Mouse (Mus musculus) brain, embryonic 14.5 days (tissue): Measurements from ENCODE around the gene Fbxo42. TPM values are rescaled to one million over a fixed set of nuclear protein-coding genes. Genes with fewer than 3 reads are reported as not detected.
A peak's percentile ranks its signal among the peaks of the same experiment; 100 is the strongest.
"Not testable (repeated sequence)": the region's sequence is repeated elsewhere in the genome, so short reads cannot be mapped to it uniquely, and the experiment has no call there.

Experiments
- DNase-seq: peaks from one replicate; pipeline ENCODE4 v3.0.0-alpha.2; 2011; ENCODE audit warnings: low read depth
- CTCF ChIP-seq: fragments of 200-500 bp; IDR thresholded peaks from 2 replicates; pipeline ENCODE4 v1.5.1; 2012; ENCODE audit warnings: inconsistent platforms, mild to moderate bottlenecking, moderate library complexity, borderline replicate concordance; ENCODE audit not compliant: insufficient read depth, insufficient read length; ENCODE audit errors: extremely low read depth
- POLR2A ChIP-seq: fragments of 200-500 bp; IDR thresholded peaks from 2 replicates; pipeline ENCODE4 v1.6.1; 2012; ENCODE audit warnings: mild to moderate bottlenecking, inconsistent platforms, borderline replicate concordance; ENCODE audit not compliant: poor library complexity, insufficient read depth, insufficient read length, severe bottlenecking; ENCODE audit errors: extremely low read depth
- polyA plus RNA-seq: library from polyadenylated mRNA; depleted of rRNA; stranded (reverse); fragments of >200 nt; gene quantifications from 2 replicates; pipeline ENCODE4 v1.2.3, GENCODE M21; 2012

The Fbxo42 gene
- polyA plus RNA-seq, 1 experiment, result 32.0 TPM

GRCm38 (mm10) chr4:141120700-141121099 lies 27.0 kb upstream of the Fbxo42 start:
- DNase-seq, result peak; percentile 76
- TF ChIP-seq POLR2A (no peak), CTCF (peak; percentile 90)

GRCm38 (mm10) chr4:141122663-141123062 lies 25.1 kb upstream of the Fbxo42 start:
- no peak for DNase-seq
- TF ChIP-seq CTCF (no peak), POLR2A (no peak)

- TF ChIP-seq CTCF (no peak), POLR2A (no peak)
- no peak for DNase-seq
These were observed 24.6 kb upstream of the Fbxo42 start for GRCm38 (mm10) chr4:141123065-141123464.

- TF ChIP-seq CTCF (no peak), POLR2A (no peak)
- no peak for DNase-seq
These were observed 18.5 kb upstream of the Fbxo42 start for GRCm38 (mm10) chr4:141129190-141129710.

- DNase-seq, result peak; percentile 58
- TF ChIP-seq CTCF, result no peak
- no peak for TF ChIP-seq POLR2A
These were observed 16.9 kb upstream of the Fbxo42 start for GRCm38 (mm10) chr4:141130704-141131342.

- TF ChIP-seq POLR2A (no peak), CTCF (no peak)
- DNase-seq, result no peak
These were observed 16.1 kb upstream of the Fbxo42 start for GRCm38 (mm10) chr4:141131531-141132061.

DNA sequence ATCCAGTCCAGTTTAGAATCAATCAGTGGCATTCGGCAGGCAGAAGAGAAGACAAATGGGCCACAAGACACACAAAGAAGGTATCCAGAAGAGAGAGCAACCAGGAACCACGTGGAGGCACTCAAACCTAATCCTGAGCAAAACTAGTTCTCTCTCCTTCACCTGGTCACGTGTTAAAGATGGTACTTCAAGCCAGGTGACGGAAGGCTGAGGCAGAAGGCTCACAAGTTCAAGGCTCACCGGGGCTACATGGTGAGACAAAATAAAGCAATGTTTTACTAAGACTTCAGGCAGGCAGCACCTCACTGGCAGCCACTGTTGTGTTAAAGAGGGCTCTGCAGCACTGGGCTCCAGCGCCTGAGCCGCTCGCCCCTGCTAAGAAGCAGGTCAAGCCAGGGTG lies 15.5 kb upstream of the Fbxo42 start:
- no peak for TF ChIP-seq CTCF
- no peak for TF ChIP-seq POLR2A
- DNase-seq, result no peak

DNA sequence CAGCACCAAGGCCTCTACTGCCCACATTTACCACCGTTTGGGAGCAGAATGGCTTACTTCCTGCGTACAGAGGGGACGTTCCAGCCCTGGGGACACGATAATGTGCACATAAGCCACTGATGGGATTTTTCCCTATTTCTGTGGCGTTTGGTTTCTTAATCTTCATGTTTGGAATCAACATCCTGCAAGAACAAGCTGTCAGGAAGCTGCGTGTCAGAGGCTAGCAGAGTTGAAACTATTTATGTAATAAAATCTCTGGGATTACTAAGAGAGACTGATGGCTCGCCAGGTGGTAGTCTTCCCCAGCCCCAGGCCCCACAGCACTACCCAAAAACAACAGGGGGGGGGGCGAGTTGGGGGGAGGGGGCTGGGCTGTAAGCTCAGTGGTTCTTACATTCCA lies 14.5 kb upstream of the Fbxo42 start:
- no peak for TF ChIP-seq POLR2A
- TF ChIP-seq CTCF, result no peak

DNA sequence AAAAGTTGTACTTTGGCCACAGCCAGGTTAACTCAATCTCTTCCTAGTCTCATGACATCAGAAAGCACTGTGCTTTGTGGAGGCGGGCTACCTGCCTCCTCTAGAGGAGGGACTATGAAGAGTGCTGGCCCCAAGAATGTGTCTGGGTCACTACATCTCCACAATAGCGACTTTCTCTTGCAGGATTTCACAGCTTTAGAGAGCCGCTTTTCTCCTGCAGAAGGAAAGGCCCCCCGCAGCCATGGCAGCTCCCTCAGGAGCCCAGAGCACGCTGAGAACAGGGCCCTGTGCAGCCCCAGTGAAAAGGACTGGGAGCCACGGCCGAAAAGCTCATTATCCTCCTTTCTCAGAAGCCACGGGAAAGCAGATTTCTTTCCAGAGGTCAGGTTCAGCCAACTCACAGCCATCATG lies 13.7 kb upstream of the Fbxo42 start:
- no peak for TF ChIP-seq POLR2A
- no peak for TF ChIP-seq CTCF
- peak; percentile 55 for DNase-seq

More for the DNA sequence above, 14.5 kb upstream of the Fbxo42 start:
- no peak for DNase-seq

DNA sequence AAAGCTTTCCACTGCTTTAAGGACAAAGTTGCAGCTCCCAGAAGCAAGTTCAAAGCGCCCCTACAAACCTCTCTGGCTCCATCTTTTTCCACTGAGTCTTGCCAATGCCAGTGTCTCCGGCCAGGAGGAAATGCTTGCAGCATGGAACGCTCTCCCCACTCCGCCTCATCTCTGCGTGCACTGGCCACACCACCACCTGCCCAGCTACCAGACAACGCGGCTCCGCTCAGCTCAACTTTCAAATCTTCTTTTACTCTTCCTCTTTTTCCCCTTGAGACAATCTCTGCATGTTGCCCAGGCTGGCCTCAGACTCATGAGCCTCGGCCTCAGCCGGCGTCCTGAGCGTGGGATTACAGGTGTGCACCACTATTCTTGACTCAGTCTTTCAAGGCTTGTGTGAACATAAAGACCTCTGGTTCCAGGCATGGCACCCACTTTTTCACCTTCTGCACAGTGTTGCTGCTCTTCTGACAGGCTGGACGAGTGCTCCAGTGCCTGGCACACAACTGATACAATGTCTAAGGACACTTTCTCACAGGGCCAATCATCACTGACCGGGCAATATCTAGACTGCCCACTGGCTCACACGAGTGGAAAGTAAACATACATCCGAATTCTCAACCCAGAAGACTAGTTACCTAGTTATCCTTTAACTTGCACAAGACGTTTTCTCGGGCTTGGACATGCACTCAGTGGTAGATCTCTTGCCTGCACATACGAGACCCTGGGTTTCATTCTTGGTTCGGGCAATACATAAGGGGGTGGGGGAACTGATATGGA lies 12.8 kb upstream of the Fbxo42 start:
- no peak for TF ChIP-seq CTCF
- TF ChIP-seq POLR2A, result no peak
- DNase-seq, result no peak

- DNase-seq, result no peak
- TF ChIP-seq CTCF (no peak), POLR2A (no peak)
These were observed 11.6 kb upstream of the Fbxo42 start for GRCm38 (mm10) chr4:141136126-141136525.

- TF ChIP-seq CTCF, result peak; percentile 8; the same call in 1 of the 2 replicates
- DNase-seq, result not testable (repeated sequence)
These were observed 10.0 kb upstream of the Fbxo42 start for GRCm38 (mm10) chr4:141137740-141138139.
